Mouse (Mus musculus) testis, adult 2 months (tissue): ENCODE results near the gene Tsc22d1.

Experiments
- CTCF ChIP-seq: fragments of 200-500 bp; IDR thresholded peaks from 2 replicates; pipeline ENCODE4 v1.5.1; 2012; ENCODE audit warnings: low read depth, mild to moderate bottlenecking, inconsistent platforms, low read length, moderate library complexity; ENCODE audit not compliant: control insufficient read depth, insufficient read depth, insufficient replicate concordance
- POLR2A ChIP-seq: fragments of 200-500 bp; IDR thresholded peaks from 2 replicates; pipeline ENCODE4 v1.6.1; 2012; ENCODE audit warnings: low read depth, mild to moderate bottlenecking, inconsistent platforms, low read length, moderate library complexity; ENCODE audit not compliant: control insufficient read depth

DNA sequence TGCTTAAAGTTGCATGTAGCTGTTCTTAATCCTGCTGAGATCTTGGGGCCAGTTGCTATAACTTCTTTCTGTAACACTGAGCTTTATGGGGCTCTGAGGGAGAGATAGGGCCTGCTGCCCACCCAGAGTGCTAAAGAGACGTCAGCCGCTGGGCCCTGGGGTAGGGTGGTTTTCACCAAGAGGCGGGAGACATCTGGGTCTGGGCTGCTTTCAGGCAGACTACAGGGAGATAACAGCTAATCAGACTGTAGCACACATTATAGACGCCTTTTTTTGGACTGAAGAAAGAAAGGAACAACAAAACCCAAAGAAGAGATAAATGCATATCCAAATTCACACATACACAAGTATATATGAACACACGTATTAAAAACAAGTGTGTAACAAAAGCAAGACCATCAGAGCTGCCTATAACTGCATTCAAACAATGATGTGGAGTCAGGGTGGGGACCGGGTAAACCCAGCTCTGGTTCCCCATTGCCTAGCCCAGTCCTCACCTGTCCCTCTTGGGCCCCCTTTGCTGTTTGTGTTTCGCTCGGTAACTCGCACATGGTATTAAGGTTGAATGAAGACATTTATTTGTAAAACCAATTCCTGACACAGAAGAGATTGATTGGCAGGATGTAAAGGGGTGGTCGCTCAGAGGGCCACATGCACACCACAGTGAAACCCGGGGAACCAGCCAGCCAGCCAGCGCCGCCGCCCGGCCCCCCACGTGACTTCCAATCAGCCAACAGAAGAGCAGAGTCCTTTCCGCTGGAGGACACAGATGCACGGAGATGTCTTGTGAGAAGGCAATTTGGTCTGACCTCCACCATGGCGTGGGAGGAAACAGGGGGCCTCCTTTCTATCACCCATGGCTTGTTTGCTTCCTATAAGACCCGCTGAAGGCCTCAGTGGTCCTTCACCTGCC is 117.8 kb downstream of the Tsc22d1 start:
- TF ChIP-seq POLR2A (no peak), CTCF (no peak)
